Mouse (Mus musculus): ENCODE data around the gene Fam78b. TPM values are rescaled to one million over a fixed set of nuclear protein-coding genes. Genes with fewer than 3 reads are reported as not detected.

The Fam78b gene
- polyA plus RNA-seq, 1 experiment: 21.7 TPM

- TF ChIP-seq CTCF (IDR thresholded peaks at IDR 0.05; ENCODE audit: extremely low read depth, insufficient read depth, low read length) (no peak), POLR2A (IDR thresholded peaks at IDR 0.05; ENCODE audit: extremely low read depth, insufficient read depth, low read length) (no peak)
- H3K4me3 ChIP-seq (ENCODE audit: insufficient read depth, low read length): no peak overlapping the region
- no peaks in the 10 kb centered on the region for H3K4me1 ChIP-seq (ENCODE audit: control insufficient read depth, insufficient read depth, low read length)
- H3K27ac ChIP-seq (ENCODE audit: insufficient read depth, low read length): no peak overlapping the region
These were observed 124.7 kb downstream of the Fam78b start for GRCm38 (mm10) chr1:167125870-167126269.

- Histone ChIP-seq H3K4me3 (ENCODE audit: insufficient read depth, low read length) (no peak overlapping the region), H3K4me1 (ENCODE audit: control insufficient read depth, insufficient read depth, low read length) (no peaks in the 10 kb centered on the region), H3K27ac (ENCODE audit: insufficient read depth, low read length) (no peak overlapping the region)
- TF ChIP-seq CTCF (IDR thresholded peaks at IDR 0.05; ENCODE audit: extremely low read depth, insufficient read depth, low read length): no peak
- no peak for TF ChIP-seq POLR2A (IDR thresholded peaks at IDR 0.05; ENCODE audit: extremely low read depth, insufficient read depth, low read length)
These were observed 125.1 kb downstream of the Fam78b start for GRCm38 (mm10) chr1:167126292-167126691.

- Histone ChIP-seq H3K4me1 (ENCODE audit: control insufficient read depth, insufficient read depth, low read length) (no peaks in the 10 kb centered on the region), H3K27ac (ENCODE audit: insufficient read depth, low read length) (no peak overlapping the region), H3K4me3 (ENCODE audit: insufficient read depth, low read length) (no peak overlapping the region)
- no peak for TF ChIP-seq POLR2A (IDR thresholded peaks at IDR 0.05; ENCODE audit: extremely low read depth, insufficient read depth, low read length)
- TF ChIP-seq CTCF (IDR thresholded peaks at IDR 0.05; ENCODE audit: extremely low read depth, insufficient read depth, low read length): no peak
These were observed 134.5 kb downstream of the Fam78b start for GRCm38 (mm10) chr1:167135748-167136147.
